Mouse (Mus musculus) forebrain, embryonic 10.5 days (tissue): ENCODE data around the gene Tnfaip2. TPM values are rescaled to one million over a fixed set of nuclear protein-coding genes. Genes with fewer than 3 reads are reported as not detected.

Source experiments
- DNase-seq: peaks from one replicate; pipeline ENCODE4 v3.0.0-alpha.2; 2017; ENCODE audit warnings: low spot score; ENCODE audit errors: extremely low spot score
- H3K27ac ChIP-seq: fragments of 300-500 bp; sonication (generic); 2 replicates; pipeline ENCODE4 v1.5.1; 2016; ENCODE audit warnings: mild to moderate bottlenecking
- H3K27me3 ChIP-seq: fragments of 300-500 bp; sonication (generic); 2 replicates; pipeline ENCODE4 v1.6.1; 2016; ENCODE audit warnings: mild to moderate bottlenecking; ENCODE audit not compliant: poor library complexity, severe bottlenecking
- H3K36me3 ChIP-seq: fragments of 300-500 bp; sonication (generic); replicated peaks from 2 replicates; pipeline ENCODE4 v1.6.1; 2016; ENCODE audit warnings: mild to moderate bottlenecking, moderate library complexity
- H3K4me1 ChIP-seq: fragments of 300-500 bp; sonication (generic); 2 replicates; pipeline ENCODE4 v1.6.1; 2016
- H3K4me3 ChIP-seq: fragments of 300-500 bp; sonication (generic); 2 replicates; pipeline ENCODE4 v1.5.1; 2016; ENCODE audit warnings: mild to moderate bottlenecking, moderate library complexity
- H3K9me3 ChIP-seq: fragments of 300-500 bp; sonication (generic); 2 replicates; pipeline ENCODE4 v1.6.1; 2016; ENCODE audit warnings: mild to moderate bottlenecking, moderate library complexity
- WGBS: fragments of 180-500 bp; shearing (Covaris S2); methylation state at CpG from one replicate; pipeline ENCODE4 v1.1.7; 2016; 5-methylcytosine and 5-hydroxymethylcytosine counted together
- polyA plus RNA-seq: library from polyadenylated mRNA; unstranded; fragments of >200 nt; fragmentation: Nextera tagmentation; extraction: Ambion mirVana; gene quantifications from 2 replicates; pipeline ENCODE4 v1.2.1, GENCODE M21; 2016

Gene Tnfaip2
- polyA plus RNA-seq, result 2.1 and 4.4 TPM in 2 replicates

- H3K27ac ChIP-seq, result peak within 1 kb of the TSS; percentile 45; the same call in 1 of the 2 replicates
- H3K4me1 ChIP-seq, result peaks cover 61% of the 10 kb centered on the region
- 0 out of 2 replicates have a peak, but pooled peaks cover 4% of the 10 kb centered on the region for H3K9me3 ChIP-seq
- H3K27me3 ChIP-seq, result peaks cover 94% of the 10 kb centered on the region
- under 1% methylated on average over 48 of the region's 48 CpGs for WGBS
- DNase-seq, result peak; percentile 78
- H3K4me3 ChIP-seq, result peak within 1 kb of the TSS; percentile 57
- H3K36me3 ChIP-seq, result no peaks in the 10 kb centered on the region
These were observed at the start of gene Tnfaip2 for GRCm38 (mm10) chr12:111442309-111443010. Gene Tnfaip2 (plus strand): TSS chr12:111442469.

DNA sequence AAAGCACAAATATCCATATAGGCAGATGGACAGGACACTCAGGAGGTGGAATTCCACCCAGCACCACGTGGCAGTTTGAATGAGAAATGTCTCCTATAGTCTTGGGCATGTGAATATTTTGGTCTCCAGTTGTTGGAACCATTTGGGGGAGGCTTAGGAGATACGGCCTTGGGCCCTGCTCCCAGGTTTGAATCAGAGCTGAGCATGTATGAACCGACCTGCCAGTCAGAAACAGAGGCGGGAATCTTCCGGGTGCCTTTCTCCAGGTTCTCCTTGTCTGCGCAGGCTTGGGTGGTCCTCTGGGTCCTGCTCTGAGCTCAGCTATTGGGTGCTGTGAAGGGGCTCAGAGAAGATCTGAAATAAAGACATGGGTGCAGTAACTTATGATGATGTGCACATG is 48.3 kb upstream of the Tnfaip2 start:
- Histone ChIP-seq H3K27ac (no peak overlapping the region), H3K9me3 (no peaks in the 10 kb centered on the region)
- 80% methylated on average over 6 of the region's 6 CpGs for WGBS

GRCm38 (mm10) chr12:111396997-111397396 is 45.3 kb upstream of the Tnfaip2 start:
- no peak overlapping the region for H3K4me3 ChIP-seq
- peaks cover 5% of the 10 kb centered on the region for H3K27me3 ChIP-seq
- WGBS, result 77% methylated on average over 5 of the region's 5 CpGs
- no peaks in the 10 kb centered on the region for H3K9me3 ChIP-seq
- DNase-seq, result no peak
- H3K36me3 ChIP-seq, result no peaks in the 10 kb centered on the region
- peaks cover 5% of the 10 kb centered on the region for H3K4me1 ChIP-seq
- no peak overlapping the region for H3K27ac ChIP-seq

More for the DNA sequence above, 48.3 kb upstream of the Tnfaip2 start:
- no peak overlapping the region for H3K4me3 ChIP-seq
- no peak for DNase-seq
- no peaks in the 10 kb centered on the region for H3K36me3 ChIP-seq
- H3K27me3 ChIP-seq, result no peaks in the 10 kb centered on the region
- H3K4me1 ChIP-seq, result no peaks in the 10 kb centered on the region

GRCm38 (mm10) chr12:111401454-111402184 is 40.6 kb upstream of the Tnfaip2 start:
- Histone ChIP-seq H3K27me3 (peaks cover 29% of the 10 kb centered on the region), H3K9me3 (no peaks in the 10 kb centered on the region), H3K27ac (0 out of 2 replicates have a peak overlapping the region, but pooled peaks have one; percentile 25), H3K4me3 (no peak overlapping the region), H3K4me1 (peaks cover 12% of the 10 kb centered on the region), H3K36me3 (no peaks in the 10 kb centered on the region)
- peak; percentile 75 for DNase-seq
- 24% methylated on average over 15 of the region's 15 CpGs for WGBS

- Histone ChIP-seq H3K36me3 (no peaks in the 10 kb centered on the region), H3K9me3 (no peaks in the 10 kb centered on the region), H3K27me3 (peaks cover 62% of the 10 kb centered on the region), H3K27ac (no peak overlapping the region), H3K4me3 (no peak overlapping the region), H3K4me1 (peaks cover 29% of the 10 kb centered on the region)
- WGBS, result 72% methylated on average over 10 of the region's 10 CpGs
- DNase-seq, result no peak
These were observed 37.4 kb upstream of the Tnfaip2 start for GRCm38 (mm10) chr12:111404880-111405279.

DNA sequence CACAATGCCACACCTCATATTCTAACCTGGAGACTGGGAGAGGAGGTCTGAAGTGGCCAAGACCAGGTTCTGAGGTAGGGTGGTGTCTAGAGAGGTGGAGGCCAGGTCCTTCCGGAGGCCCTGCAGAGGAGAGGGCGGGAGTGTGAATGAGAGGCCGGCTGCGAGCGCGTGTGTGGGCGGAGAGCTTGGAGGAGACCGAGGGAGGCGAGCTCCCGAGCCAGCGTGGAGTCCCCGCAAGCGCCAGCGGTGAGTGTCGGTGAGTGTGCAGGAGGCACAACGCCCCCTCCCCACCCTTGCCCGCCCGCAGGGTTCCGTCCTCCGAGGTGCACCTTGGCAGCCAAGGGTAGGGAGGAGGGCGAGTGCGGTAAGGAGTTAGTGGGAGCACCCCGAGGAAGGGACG is 35.6 kb upstream of the Tnfaip2 start, which contains the start of gene Lbhd2:
Gene Lbhd2 (plus strand): TSS at position 188 of the 400 bp plus-strand sequence.
- Histone ChIP-seq H3K9me3 (no peaks in the 10 kb centered on the region), H3K4me1 (peaks cover 34% of the 10 kb centered on the region), H3K4me3 (peak within 1 kb of the TSS; percentile 32), H3K27ac (no peak within 1 kb of the TSS), H3K36me3 (no peaks in the 10 kb centered on the region), H3K27me3 (peaks cover 78% of the 10 kb centered on the region)
- WGBS, result 3% methylated on average over 24 of the region's 24 CpGs
- no peak for DNase-seq

- Histone ChIP-seq H3K4me3 (no peak overlapping the region), H3K27me3 (peaks cover 78% of the 10 kb centered on the region), H3K27ac (peak overlapping the region; percentile 18), H3K36me3 (no peaks in the 10 kb centered on the region), H3K9me3 (no peaks in the 10 kb centered on the region), H3K4me1 (peaks cover 40% of the 10 kb centered on the region)
- WGBS, result 15% methylated on average over 5 of the region's 5 CpGs
- no peak for DNase-seq
These were observed 32.7 kb upstream of the Tnfaip2 start for GRCm38 (mm10) chr12:111409583-111409982.

DNA sequence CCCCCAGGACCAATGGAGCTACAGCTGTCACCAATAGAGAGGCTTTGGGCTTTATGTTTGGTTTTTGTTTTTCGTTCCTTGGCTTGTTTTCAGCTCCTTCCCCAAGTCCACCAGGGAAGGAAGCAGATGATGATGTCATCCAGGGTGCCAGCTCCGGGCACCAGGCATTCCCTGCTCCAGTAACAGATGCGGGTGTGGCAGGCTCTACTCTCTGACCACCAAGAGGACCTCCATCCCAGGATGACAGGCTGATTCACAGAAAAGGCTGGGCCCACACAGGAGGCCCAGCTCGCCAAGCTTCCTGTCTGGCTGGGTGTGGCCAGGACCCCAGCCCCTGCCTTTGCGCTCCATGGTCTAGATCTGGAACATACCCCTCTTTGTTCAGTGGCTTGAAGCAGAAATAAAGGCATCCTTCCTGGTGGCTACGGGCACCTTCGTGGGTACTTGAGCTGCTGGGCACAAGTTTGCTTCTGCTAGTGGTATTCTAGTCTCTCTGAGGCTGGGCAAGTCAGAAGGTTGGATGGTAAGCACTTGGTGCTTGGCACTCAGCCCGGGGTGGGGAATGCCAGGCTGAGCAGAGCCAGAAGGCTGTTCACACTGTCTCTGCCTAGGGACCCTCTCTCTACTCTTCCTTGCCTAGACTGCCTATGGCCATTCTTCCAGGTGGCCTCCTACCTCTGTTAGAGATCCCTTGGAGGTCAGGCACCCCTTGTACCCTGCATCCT is 30.5 kb upstream of the Tnfaip2 start:
- H3K27me3 ChIP-seq, result peaks cover 82% of the 10 kb centered on the region

GRCm38 (mm10) chr12:111412581-111413284 is 29.5 kb upstream of the Tnfaip2 start:
- Histone ChIP-seq H3K4me3 (peak overlapping the region; percentile 49), H3K36me3 (no peaks in the 10 kb centered on the region), H3K27ac (peak overlapping the region; percentile 73), H3K9me3 (no peaks in the 10 kb centered on the region), H3K4me1 (peaks cover 47% of the 10 kb centered on the region), H3K27me3 (peaks cover 82% of the 10 kb centered on the region)
- no peak for DNase-seq
- 21% methylated on average over 12 of the region's 12 CpGs for WGBS

More for the DNA sequence above, 30.5 kb upstream of the Tnfaip2 start:
- WGBS, result 79% methylated on average over 8 of the region's 8 CpGs
- Histone ChIP-seq H3K36me3 (no peaks in the 10 kb centered on the region), H3K4me1 (peaks cover 43% of the 10 kb centered on the region), H3K9me3 (no peaks in the 10 kb centered on the region), H3K4me3 (no peak overlapping the region), H3K27ac (no peak overlapping the region)
- DNase-seq, result no peak

DNA sequence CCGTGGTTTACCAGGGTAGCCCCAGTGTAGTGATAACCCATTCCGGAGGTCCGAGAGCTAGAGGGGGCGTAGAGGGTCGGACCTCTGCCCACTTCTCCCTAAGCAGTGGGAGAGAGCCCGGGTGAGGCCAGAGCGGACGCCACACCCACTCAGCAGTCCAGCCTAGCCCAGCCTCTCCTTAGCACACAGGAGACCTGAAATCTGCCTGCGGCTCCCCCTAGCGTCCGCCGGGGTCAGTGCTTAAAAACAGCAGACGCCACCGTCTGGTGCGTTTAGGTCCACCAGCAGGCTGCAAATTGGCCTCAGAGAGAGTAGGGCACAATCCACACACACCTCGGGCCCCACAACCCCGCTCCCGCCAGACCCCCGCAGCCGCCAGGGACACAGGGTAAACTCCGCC is 29.0 kb upstream of the Tnfaip2 start:
- Histone ChIP-seq H3K4me1 (peaks cover 51% of the 10 kb centered on the region), H3K27ac (peak overlapping the region; percentile 73), H3K9me3 (no peaks in the 10 kb centered on the region), H3K36me3 (no peaks in the 10 kb centered on the region), H3K27me3 (peaks cover 82% of the 10 kb centered on the region), H3K4me3 (peak overlapping the region; percentile 49)
- WGBS, result under 1% methylated on average over 21 of the region's 21 CpGs
- peak; percentile 89 for DNase-seq

DNA sequence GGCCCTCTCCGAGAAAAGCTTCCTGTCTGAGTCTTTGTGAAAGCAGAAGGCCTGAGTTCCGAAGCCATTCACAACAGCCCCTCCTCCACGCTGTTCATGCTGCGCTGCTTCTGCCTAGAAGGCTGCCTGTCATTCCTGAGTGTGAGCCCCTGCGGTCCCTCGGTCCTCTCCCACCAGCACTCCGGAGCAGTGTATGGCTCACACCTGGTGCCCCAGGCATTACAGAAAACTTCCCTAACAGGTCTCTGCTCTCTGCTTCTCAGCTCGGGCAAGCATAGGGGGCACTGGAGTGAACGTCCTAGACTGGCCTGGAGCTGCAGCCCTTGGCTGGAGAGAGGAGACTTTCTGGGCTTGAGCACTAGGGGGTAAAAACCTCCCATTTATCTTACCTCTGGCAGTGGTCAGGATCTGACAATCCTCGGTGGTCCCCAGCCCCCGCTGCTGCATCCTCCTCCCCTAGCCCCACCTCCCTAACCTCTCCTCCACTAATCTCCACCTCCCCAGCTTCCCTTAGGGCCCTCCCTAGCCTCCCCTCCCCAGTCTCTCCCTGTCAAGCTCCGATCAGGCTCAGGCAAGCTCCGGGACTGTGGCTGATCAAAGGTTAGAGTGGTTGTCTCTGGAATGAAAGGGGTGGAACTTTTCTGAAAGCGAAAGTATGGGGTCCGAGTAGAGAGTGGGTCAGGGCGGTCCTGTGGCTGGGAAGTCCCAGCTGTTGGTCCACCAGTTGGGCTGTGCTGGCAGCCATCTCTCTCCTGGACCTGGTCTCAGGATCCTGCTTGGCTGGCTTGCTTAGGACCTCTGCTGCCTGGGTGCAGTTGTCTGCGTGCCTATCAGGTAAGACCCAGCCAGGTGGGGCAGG is 25.1 kb upstream of the Tnfaip2 start, which contains the start of gene Exoc3l4:
Gene Exoc3l4 (plus strand): TSS at position 97 of the 859 bp plus-strand sequence.
- H3K9me3 ChIP-seq, result no peaks in the 10 kb centered on the region
- H3K27ac ChIP-seq, result peak within 1 kb of the TSS; percentile 65
- H3K4me3 ChIP-seq, result peak within 1 kb of the TSS; percentile 44
- DNase-seq, result no peak
- H3K27me3 ChIP-seq, result peaks cover 82% of the 10 kb centered on the region
- WGBS, result 4% methylated on average over 17 of the region's 17 CpGs
- H3K4me1 ChIP-seq, result peaks cover 41% of the 10 kb centered on the region
- H3K36me3 ChIP-seq, result no peaks in the 10 kb centered on the region
